Mouse (Mus musculus) testis, postnatal 14 days (tissue): ENCODE results near the gene Phactr4.

Source experiments
- DNase-seq: peaks from one replicate; pipeline ENCODE4 v3.0.0; 2021; ENCODE audit warnings: low spot score

The Phactr4 gene

DNA sequence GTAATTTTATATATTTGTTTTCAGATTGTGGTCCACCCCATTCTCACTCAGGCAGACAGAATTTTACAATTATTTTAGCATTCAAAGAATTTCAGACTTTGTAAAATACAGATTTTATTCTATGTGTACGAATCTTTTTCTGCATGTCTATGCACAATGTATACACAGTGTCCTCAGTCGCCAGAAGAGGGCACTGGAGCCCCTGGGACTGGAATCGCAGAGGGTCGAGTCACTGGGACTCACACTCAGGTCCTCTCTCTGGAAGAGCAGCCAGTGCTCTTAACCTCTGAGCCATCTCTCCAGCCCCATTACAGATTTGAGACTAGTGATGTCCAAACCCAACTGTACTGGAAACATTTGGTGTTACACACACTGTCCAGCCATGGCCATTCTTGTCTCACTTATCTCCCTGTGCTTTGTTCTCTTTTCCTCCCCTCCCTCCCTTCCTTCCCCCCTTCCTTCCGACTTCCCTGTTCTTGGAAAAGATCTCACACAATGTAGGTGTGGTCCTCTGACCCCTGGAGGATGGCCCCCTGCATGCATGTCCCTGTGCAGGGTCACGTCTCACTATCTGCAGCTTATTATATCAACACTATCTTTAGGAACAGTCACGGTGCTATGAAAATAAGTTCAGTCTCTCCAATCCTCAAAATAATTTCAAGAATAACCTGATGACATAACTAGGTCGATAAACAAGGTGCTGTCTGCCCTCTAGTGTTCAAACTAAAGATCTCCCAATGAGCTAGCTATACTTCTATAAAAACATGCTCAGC is 10.8 kb downstream of the Phactr4 start:
- DNase-seq: no peak

DNA sequence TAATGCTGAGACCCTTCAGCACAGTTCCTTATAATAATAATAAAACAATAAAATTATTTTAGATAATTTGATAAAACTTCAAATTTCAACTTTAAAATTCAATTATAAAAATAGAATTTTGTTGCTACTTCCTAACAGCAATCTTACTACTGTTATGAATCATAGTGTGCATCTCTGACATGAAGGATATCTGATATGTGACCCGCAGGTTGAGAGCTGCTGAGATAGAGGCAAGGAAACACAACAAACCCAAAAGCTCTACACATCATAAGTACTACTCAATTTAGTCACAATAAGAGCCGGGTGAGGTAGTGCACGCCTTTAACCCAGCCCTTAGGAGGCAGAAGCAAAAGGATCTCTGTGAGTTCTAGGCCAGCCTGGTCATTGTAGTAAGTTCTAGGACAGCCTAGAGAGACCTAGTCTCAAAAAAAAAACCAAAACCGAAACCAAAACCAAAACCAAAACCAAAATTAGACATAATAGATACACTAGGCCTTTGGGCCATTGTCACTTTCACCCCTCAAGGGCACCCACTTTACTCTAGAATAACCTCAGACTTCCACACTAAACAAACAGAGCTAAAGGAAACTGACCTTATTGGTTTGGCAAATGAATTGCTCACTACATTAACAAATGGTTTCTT is 12.6 kb downstream of the Phactr4 start:
- no peak for DNase-seq

DNA sequence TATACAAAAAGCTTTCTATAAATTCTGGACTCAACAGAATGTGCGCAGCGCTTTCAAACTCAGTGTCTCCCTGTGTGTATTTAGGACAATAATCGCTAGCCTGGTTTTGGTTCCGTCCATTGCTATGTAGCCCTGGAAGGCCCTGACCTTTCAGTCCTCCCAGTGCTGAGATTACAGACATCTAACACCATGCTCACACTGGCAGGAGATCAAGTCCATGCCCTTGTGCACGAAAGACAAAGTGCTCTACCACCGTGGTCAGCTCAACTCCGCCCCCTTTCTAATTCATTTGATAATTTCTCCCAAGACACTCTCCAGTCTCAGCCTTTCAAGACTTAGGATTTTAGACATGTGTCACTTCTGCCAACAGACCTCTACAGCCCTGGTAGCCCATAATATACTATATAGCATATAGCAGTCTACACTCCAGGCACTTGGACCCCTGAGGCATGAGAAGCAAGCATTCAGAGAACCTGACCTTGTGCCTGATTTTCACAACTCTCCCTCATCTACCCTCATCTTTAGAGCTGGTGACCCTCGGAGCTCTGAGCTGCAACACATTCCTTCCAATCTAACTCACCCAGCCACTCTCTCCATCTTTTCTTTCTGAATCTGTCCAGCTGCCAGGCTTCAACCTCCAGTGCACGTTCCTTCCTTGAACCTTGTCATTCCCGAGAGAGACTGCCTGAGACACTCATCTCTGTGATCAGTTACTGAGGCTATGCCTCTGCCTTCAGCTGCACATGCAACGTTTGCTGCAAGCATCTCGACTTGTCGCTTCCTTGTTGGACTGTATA is 15.7 kb downstream of the Phactr4 start:
- DNase-seq: peak; percentile 23

DNA sequence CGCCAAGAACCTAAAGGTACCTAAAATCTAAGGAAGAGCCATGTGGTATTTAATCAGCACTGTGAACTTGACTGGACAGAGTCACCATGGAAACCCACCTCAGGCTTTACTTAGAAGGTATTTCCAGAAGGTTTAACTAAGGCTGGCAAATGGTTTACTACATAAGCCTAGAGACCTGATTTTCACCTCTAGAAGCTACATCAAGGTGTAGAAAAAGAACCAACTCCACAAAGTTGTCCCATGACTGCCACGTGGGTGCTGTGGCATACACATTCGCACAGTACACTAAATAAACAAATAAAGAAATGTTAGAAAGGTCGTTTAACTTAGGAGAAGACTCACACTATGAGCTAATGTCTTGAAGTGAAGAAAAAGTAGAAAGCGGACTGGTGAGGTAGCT is 17.7 kb downstream of the Phactr4 start:
- DNase-seq: no peak

DNA sequence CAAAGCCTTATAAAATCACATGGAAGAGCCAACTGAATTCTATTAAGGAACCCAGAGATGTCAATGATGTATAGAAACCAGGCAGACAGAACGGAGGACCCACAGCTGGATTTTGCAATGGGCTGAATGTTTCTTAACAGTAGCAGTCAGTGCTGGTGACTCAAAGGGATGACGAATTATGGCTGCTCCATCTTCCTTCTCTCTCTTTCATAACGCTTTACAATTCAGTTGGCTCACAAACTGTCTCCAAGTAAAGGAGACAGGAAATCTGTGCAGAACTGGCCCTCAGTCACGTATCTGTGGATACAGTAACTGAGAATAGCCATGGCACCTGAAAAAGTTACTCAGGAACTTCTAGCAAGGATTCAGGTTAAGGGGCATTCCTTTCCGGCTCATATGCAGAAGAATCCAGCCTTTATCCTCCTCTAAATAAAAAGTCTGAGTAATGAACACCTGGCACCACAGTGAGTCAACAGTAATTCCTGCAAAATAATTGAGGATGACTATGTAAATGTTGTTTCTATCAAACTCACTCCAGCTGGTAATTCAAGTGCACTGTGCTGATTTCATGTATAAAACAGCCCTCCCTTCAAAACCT is 19.1 kb downstream of the Phactr4 start:
- no peak for DNase-seq

DNA sequence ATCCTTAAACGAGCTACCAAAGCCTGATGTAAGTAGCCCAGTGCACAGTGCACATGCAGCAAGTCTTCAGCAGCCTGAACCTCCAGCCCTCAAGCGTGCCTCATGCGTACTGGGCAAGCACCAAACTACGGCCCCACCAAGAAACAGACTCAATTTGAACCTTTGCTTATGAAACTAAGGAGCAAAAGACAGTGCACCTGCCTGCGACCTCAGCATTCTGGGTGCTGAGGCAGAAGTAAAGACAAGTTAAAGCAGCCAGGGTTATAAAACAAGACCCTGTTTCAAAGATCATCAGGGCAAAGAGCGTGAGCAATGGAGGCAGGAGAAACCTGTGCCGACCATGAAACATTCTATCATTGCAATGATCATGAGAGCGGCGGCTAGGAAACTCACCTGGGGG is 21.3 kb downstream of the Phactr4 start:
- DNase-seq: no peak

DNA sequence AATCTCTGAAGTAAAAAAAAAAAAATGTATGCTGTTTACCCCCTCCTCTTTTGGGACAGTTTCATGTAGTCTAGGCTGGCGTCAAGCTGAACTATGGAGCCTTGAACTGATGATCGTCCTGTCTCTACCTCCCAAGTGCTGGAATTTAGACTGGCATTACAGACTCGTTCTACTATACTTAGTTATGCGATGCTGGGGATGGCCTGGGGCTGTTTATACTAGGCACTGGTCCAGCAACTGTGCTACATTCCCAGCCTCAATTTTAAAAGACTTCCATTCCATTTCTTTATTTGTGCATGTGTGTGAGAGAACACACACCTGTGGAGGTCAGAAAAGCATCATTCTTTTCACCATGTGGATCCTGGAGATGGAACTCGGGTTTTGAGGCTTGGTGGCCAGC is 23.4 kb downstream of the Phactr4 start:
- DNase-seq: no peak

DNA sequence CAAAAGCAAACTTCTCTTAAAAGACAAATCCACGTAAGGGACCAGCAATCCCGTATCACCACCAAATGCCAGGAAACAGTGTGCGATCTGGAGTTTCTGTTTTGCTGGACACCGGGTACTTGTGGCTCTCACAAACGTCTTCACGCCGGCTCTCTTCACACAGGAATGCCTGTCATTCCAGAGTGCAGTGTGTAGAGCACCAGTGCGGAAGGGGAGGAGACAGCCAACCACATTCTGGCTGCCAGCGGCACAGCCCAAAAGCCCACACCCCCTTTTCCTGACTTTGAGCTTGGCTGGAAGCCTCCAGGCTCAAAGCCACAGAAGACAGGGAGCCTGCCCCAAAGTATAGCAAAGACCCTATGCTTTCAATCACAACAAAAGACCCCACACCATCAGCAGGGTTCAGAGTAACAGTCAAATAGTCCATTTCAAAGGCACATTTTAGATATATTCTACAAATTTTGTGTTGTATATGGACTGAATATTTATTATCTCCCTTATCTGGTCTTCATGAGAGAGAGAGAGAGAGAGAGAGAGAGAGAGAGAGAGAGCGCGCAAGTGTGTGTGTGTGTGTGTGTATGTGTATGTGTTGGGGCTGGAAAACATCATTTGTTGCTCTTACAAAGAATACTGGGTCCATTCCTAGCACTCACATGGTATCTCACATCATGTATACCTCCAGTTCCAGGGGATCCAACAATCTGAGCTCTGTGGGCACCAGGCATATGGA is 24.1 kb downstream of the Phactr4 start:
- peak; percentile 55 for DNase-seq

DNA sequence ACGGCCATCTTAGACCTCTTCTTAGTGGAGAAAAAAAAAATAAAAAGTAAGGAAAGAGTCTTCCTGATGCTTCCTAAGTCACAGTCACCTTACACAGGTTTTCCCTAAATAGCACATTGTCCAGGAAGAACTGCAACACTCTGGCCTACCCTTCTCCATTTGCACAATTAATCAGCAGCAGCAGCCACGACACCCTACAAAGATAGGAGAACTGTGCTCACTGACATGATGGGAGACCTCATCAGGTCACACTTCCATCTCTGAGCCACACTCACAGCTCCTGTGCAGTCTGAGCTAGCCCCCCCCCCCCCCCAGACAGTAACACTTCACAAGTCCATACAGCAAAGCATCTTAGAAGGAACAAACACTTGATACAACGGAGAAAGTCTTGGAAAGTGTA is 25.2 kb downstream of the Phactr4 start:
- no peak for DNase-seq

DNA sequence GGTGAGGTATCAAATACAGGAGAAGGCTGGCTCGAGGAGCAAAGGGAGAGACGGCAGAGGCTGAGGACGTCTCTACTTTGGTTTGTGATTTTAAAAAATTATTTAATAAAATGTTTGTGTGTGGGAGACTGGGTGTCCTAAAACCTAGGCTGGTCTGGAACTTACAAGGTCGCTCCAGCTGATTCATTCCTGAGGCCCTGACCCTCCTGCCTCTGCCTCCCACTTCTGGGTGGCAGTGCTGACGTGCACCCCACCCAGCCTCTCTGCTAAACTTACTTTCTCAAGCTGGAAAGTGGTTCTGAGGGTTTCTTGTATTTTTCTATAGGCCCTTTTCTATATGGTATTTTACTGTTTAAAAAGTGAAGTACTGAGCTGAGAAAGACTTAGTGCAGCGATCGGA is 26.0 kb downstream of the Phactr4 start:
- no peak for DNase-seq

DNA sequence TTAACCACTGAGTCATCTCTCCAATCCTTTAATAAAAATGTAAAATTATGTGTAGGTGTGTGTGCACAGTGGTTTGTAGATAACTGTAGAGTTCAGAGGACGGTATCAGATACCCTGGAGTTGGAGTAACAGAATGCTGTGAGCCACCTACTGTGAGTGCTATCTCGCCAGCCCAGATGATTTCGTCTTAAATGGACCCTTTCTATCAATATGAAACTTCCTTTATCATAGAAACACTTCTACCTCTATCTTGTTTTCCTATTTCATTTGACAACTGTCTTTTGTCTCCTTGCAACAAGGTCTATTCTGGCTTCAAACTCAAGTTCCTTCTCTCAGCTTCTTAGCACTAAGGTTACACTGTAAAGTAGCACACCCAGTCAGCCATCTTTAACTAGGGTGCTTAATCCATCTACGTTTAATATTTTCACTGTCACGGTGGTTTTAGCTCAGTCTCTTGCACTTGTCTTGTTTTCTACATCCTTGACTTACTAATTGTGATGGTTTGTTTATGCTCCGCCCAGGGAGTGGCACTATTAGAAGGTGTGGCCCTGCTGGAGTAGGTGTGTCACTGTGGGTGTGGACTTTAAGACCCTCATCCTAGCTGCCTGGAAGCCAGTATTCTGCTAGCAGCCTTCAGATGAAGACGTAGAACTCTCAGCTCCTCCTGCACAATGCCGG is 31.1 kb downstream of the Phactr4 start:
- DNase-seq: no peak

DNA sequence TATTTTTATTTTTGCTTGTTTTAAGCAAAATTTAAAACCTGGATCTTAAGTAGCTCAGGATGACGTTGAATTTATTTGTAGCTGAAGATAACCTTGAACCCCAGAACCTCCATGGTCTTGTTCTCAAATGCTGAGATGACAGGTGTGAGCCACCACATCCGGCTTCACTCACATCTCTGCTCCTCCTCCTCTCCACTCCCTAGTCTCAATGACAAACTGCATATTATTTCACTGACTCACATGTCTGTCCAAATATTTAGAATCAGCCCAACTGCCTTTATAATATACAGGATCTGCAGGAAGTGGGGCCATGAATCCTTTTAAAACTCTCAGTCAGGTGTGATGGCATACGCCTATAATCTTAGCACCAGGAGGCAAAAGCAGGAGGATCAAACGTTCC is 33.0 kb downstream of the Phactr4 start:
- no peak for DNase-seq

DNA sequence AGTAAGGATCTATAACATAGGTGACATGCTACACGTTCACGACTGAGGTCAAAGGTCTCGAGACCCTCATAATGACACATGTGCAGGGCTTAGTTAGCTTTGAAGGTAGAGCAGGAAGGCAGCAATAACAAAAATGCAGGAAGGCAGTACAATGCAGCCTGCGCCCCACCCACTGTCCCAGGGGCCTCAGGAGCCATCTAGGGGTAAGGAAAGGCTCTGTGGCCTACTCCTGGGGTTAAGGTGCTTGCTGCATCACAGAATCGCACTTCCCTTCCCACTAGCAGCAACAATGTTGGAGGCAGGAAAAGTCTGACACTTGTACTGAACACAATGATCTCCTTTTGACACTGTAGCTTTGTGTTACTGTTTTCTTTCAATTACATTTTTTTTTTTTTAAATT is 34.7 kb downstream of the Phactr4 start:
- DNase-seq: peak; percentile 37

DNA sequence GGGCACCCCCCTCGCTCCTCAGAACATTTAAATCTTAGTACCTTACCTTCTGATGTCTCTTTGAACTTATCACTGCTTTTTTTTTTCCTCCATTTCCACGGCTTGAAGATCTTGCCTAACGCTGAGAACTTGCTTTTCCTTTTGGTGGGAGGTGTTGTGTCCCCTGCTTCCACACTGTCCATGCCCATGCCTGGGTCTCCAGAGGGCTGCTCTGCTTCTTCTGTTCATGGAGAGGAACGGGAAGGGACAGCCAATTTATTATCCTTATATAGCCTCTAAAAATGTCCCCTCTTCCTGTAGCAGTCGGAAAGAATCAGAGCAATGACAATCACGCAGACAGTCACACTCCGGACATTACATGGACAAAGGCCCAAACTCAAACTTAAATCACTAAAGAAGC is 35.4 kb downstream of the Phactr4 start:
- DNase-seq: no peak

DNA sequence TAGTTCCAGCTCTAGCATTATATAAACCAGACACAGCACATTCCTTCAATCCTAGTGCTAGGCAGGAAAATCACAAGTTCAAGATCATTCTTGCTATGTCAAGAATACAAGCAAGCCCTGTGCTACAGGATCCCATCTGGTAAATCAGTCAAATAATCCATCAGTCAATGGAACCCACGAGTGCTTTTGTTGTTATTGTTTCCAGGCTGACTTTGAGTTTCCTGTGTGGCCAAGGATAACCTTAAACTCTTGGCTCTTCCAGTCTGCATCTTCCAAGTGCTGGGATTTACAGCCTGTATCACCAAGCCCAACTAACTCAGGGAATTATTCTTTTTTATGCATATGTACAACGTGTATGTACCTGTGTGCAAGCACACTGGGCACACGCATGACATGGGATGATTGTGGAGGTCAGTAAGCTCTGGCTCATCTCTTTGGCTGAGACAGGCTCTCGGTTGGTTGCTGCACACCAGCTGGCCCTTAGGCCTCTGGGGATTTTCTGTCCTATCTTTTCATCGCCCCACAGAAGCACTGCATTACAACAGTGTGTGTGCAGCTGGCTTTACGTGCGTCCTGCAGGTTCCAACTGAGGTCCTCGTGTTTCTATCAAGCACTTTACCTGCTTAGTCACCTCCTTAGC is 36.4 kb downstream of the Phactr4 start:
- DNase-seq: no peak

DNA sequence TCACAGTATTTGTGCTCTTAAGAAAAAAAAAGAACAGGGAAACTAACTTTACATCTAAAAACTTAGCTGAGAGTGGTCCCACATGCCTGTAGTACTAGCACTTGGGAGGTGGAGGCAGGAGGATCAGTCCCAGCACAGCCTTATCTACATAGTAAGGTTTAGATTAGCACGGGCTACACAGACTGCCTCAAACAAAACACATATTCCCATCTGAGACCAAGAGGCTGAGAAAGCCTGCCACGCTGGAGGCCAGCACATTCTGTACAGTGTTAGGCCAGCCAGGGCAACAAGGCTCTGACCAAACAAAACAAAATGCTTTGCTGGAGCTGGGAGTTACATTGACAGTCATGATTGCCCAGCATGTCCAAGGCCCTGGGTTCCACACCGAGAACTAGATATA is 38.8 kb downstream of the Phactr4 start:
- DNase-seq: no peak

DNA sequence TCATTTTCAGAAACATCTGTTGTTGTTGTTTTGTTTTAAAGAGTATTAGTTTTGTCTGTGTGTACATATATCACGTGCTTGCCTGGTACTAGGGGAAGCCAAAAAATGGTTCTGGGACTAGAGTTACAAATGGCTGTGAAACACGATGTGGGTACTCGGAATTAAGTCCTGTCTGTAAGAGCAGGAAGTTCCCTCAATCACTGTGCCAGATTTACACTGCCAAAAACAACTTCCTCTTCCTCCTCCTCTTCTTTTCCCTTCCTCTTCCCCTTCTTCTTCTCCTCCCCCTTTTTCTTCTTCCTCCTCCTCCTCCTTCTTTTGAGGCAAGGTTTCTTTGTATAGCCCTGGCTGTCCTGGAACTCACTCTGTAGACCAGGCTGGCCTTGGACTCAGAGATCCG is 40.0 kb downstream of the Phactr4 start:
- no peak for DNase-seq

DNA sequence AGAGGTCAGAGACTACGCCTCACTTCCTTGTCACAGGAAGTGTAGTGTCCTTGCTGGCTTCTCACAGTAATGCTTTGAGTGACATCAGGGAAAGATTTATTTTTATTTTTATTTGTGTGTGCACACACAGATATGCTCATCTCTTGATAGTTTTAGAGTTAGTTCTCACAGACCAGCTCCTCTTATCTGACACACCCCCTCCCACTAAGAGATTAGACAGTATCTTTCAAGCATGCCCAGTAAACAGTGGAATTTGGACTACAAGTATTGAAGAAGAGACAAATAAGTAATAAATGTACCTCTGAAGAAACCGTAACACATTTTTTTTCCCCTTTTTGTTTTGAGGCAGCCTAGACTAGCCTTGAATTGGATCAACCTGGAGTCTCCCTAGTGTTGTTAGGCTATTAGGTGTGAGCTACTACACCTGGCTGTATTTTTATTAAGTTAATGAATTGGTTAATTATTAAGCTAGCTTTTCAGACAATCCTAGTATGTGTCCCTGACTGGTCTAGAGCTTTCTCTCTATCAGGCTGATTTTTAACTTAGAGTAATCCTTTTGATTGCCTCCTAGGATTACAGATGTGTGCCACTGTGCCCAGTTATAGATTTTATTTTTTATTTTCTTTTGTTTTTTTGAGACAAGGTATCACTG is 41.2 kb downstream of the Phactr4 start:
- DNase-seq: no peak

DNA sequence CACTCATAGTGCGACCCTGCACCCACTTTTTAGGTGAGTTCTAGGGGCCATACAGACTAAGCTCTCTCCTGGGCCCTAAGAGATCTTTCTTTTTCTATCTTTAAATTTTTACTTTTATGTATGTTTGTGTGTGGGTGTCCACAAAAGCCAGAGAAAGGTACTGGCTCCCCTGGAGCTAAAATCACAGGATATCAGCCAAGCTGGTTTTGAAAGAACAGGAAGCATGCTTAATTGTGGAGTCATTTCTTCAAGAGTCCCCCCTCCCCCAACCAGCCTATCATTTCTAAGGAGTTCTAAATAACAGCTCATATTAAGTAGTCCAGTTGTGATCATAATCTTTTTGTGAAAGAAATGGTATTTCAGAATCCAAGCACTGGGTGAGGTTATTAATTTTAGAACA is 48.5 kb downstream of the Phactr4 start:
- DNase-seq: no peak

DNA sequence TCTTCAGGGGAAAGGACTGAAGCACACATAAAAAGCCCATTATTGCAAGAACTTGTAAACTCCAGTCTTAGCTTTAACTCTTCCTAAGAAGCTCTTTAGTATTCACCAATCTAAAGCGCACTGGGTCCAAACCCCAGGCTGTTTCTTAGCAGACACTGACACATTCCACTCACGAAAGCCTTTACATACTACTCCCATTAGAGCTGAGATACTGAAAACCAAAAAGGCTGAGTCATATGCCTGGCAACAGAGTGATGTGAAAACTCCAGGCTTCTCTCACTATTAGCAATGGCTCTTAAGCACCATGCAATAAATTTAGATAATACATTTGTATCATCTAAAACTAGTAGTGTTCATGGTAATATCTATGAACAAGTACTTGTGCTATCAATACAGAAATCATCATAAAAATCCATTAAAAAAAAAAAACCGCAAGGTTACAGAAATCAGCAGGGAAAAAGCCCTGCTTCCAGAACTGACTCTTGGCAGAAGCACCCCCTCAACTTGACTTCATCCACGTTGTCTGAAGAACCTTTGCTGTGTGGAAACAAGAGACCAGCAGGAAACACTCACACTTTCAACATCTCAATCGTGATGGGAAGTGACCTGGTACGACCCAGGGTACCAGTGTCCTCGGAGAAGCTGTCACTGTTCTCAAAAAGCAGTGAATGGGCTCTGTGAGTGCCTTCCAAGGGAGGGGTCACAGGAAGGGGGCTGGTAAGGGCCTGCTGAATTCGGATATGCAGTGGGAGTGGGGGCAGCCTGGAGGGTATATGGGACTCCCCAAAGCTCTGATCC is 52.1 kb downstream of the Phactr4 start:
- DNase-seq: no peak
